Mouse (Mus musculus) heart, adult 9 months (tissue): ENCODE data around the gene Crmp1.

ENCODE experiments used
- DNase-seq, 2 experiments: peaks; one replicate each; pipeline ENCODE4 v3.0.0; 2022; ENCODE audit warnings: low spot score in 2 of 2

The Crmp1 gene

DNA sequence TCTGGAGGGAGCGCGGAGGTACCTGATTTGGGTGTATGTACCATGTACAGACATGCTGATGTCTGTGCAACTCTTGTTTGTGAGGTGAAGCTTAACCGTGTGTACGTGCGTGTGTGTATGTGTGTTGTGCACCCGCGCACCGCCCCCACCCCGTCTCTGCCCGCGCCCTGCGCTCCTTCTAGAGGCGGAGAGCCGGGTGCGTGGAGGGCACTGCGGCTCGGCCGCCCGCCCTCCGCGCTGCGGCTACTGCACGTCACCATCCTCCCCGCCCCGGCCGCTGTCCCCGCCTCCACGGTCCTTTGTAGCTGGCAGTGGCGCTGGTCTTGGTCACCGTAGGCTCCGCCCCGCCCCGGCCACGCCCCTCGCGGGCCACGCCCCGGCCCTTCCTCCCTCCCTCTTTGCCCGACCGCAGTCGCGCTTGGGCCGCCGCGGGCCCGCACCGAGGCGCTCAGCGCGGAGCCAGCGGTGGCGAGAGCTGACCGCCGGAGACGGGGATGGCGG is at the start of gene Crmp1:
Gene Crmp1, plus strand, starts transcription at position 290 of the 501 bp plus-strand sequence.
- DNase-seq, result no peak

DNA sequence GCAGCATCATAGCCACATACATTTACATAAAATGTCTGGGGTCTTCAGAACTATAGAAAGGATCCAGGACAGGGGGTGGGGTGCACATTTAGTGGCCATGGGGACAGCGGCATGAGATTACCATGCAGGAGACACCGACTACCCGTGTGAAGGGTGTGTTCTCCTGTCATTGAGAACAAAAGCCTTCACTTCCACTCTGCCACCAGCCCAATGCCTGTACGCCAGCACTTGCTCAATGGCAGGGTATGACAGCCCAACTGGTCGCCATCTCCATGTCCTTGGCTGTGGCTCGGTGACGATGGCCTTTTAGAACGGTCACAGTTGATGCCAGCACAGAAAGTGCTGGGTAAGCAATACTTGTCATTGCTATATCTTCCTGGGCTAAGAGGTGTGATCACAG is 45.5 kb upstream of the Crmp1 start:
- no peak for DNase-seq

DNA sequence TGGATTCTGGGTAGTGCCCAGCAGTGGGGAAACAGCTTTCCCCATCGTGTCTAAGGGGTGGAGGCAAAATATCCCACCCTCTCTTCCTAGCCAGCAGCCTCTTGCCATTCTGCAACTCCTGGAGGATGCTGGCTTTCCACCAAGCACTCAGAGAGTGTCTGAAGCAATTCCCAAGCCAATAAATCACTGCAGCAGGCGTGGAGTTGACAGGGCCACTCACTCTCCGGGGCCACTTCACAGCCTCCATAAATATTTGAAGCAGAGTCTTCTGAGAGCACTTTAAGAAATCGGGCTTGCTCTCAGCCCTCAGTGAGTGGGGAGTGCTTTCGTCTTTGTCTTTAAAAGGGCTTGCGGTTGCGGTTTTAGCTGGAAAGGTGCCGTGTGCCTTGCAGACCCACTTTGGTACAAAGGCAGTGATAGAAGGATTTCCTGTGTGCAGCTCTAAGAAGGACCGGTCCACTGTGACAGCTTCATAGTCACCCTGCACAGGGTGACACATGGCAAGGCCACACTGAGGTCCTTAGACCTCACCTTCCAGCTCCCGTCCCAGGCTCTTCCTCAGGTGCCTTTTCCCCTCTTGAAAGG is 45.0 kb upstream of the Crmp1 start:
- DNase-seq, result no peak

DNA sequence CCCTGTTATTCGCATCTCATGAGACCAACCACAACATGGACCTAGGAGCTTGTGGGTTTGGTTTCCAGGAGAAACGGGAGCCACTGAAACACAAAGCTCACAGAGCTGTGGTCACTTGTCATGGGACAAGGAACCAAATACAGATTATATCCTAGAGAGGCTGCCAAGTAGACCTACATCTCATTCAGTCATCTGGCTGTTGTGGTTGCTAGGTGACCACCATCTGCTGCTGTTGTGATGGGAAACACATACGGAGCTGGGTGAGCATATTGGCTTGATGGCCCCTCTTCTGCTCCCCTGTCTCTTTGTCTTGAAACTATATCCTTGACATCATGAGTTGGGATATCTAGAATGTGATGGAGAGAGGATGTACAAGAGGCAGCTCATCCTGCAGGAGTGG is 44.3 kb upstream of the Crmp1 start:
- no peak for DNase-seq

DNA sequence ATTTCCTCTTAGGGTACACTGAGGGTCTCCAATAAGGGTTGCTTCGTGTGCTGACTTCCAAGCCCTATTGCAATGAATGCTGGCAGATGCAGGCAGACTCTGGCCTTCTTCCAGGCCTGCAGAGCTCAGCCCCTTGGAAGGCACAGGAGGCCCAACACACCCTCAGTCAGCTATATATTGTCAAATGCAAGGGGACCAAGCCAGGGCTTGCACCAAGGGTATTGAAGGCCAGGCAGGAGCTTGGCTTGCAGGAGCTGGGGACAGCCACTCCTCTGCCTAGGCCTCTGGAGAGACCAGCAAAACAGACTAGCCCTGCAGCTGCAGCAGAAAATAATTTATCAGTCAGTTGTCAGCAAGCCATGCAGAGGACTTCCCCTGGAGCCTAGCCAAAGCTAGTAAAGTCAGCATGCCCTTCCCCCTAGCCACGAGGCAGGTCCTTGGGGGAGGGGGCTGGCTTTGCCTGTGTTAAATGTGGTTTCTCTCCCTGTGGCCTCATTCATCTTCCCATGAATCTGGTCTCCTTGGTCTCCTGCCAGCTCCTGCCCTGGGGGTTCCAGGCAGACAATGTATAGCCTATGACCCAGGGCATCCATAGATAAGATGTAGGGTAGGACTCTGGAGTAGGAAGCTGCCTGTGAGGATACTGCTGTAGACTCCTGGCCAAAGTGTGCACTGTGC is 43.6 kb upstream of the Crmp1 start:
- no peak for DNase-seq

DNA sequence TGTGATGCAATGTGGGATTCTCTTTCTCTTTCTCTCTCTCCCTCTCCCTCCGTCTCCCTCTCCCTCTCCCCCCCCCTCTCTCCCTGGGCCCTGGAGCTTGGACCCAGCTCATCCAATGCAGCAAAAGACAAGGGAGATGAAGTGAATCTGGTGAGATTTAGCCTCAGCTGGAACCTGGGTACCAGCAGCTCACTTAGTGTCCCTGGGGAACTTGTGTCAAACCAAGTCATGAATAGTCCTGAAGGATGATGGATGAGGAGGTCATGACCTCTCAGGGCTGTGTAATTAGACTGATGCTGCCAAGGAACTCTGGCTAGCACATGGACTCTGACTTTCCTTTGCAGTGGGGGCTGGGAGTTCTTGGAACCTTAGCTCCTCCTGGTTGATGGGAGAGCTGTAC is 39.5 kb upstream of the Crmp1 start:
- DNase-seq, result no peak

DNA sequence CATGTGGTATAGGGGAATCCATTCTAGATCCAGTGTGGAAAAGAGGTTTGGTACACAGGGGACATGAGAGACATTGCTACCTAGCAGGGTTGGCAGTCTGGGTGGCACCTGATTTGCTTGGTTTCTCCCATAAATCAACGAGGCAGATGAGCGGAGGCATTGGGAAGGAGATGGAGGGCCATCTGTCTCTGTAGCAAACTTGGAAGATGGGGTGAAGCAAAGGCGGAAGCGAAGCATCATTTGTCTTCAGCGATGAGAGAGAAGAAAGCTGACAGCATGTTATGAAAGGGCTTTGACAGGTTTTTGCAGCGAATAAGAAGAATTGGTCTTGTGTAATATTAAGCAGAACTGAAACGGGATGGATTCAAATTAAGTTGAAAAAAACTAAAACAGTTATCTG is 36.9 kb upstream of the Crmp1 start:
- DNase-seq, result no peak

DNA sequence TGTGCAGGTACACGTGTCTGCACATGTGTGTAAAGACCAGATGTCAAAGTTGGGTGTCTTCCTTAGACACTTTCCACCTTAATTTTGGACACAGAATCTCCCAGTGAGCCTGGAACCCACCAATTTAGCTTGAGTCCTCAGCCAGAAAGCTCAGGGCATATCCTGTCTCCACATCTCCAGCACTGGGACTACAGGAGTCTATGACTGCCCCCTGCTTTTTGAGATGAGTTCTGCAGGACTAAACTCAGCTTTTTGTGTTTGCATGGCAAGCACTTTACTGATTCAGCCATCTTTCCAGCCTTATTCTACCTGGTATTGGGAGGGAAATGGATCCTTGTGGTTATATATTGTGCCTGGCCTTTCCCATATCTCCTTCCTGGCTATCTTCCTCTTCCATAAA is 36.3 kb upstream of the Crmp1 start:
- DNase-seq, result no peak

DNA sequence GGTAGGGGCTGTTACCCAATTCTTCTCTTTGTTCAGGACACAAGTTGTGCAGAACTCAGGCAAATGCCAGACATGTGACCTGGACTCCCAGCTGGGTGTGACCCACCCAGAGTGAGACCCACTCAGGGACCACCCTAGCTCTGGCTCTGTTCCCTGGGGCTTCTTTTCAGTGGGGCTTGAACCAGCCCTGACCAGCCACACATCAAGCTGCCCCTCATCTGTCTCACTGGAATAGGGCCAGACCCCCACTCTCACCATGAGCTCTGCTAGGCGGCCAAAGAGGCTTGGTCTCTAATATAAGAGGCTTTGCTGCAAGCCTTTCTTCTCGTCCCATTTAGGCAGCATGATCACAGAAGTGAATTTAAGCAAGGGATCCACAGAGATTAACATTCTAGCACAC is 35.4 kb upstream of the Crmp1 start:
- DNase-seq, result no peak

DNA sequence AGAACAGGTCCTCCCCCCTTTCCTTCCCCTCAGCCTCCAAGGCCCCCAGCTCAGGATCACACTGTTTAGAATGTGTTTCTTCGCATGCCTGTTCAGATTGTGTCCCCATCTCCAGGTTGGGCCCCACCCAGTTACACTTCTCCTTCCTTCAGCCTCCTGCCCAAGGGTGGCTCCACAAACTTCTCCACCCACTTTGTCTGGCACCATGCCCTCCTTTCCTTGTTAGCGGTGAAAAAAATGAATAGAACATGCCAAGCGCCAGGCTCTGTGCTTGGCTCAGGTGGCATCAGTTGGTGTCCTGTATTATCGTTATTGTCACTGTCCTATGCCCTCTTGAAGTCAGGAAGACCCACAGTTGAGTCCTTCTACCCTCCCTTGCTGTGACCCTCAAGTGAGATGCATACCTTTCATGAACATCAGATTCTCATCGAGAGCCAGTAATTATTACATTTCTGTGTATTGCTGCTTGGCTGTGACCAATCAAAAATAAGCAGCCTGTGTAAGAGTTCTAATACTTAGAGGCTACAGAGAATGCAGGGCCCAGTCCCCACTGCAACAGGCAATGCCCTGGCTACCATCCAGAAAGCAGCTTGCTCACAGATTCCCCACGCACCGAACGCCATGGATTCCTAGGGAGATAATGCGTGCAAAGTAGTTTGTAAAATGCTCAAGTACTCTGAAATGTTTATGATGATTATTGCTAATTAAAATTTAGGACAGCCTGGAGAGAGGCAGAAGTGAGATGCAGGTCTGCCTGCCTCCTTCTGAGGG is 28.6 kb upstream of the Crmp1 start:
- no peak for DNase-seq

DNA sequence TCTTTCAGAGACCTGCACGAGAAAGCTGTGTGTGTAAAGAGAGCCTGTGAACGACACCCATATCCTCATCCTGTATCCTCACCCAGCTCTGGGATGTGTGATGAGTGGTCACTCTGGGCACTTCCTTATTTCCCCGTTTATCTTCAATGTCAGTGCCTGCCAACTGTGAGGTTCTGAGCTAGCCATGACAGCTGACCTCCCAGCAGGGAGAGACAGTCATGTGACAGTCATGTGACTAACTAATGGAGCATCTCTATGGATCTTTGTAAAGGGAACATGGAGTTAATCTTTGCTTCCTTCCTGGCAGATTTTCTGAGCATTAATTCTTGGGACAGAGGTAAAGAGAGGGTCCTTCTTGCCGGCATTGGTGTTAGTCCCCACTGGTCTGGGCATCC is 28.0 kb upstream of the Crmp1 start:
- DNase-seq, result no peak

DNA sequence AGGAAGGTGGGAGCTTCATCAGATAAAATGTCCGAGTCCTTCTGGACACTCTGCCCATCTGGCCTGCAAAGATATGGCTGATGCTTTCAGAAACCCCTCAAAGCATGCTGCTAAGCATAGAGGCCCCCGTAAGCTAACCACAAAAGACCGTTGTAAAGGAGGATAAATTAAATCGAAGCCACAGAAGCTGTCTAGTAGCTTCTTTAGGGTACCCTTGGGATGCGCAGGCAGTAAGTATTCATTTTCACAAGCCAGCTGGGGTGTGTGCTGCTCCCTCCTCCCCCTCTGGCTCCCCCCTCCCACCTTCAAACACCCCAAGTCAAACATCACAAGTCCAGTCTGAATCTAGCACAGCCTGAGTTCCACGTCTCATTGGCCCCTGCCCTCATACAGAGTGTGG is 27.1 kb upstream of the Crmp1 start:
- no peak for DNase-seq

DNA sequence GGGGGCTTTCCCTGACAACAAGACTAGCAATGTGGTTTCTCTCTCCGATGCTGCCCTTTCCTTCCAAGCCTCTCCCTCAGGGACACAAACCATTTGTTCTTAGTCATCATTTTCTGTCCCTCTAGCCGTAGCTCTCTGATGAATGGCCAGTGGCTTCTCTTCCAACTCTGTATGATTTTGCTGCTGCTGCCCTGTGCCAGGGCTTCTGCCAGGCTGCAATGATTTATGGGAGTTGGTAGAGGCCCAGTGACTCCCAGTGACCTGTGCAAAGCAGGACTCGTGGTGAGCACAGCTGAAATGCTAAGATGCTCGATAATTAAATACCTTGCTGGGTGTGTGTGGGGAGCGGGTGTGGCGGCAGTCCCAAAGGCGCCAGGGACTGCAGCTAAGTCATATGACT is 26.5 kb upstream of the Crmp1 start:
- no peak for DNase-seq

DNA sequence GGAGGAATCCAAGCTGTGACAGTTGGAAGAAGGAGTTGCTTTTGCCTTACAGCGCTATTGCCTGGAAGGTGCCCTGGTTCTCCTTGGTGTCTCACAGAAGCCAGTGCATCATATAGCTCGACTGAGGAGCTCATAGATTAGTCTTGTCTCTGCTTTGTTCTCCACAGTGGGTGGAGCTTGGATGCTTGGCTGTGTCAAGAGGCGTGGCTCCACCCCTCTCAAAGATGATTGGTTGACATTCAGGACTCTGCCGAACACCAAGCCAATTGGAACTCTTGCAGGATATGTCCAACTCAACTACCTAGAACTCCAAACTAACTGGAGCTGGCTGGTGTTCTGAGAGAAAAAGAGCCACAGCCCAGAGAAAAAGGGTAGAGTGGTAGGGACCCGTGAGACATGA is 22.1 kb upstream of the Crmp1 start:
- DNase-seq, result no peak

DNA sequence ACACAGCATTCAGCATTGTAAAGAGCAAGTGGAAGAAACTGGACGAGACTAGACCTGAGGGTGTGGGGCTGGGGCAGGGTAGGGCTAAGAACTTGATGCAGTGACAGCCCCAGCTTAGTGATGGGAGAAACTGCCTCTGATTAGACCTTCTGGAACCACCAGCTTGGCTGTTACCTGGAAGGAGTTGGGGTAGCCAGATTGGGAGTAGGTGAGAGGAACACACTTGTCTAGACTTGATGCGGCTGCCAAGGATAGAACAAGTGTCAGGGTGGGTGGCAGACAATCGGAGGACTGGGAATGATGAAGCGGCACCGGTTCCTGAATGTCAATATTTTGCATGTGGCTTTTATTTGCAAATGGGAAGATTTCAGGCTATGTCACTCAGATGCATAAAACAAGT is 21.2 kb upstream of the Crmp1 start:
- no peak for DNase-seq

DNA sequence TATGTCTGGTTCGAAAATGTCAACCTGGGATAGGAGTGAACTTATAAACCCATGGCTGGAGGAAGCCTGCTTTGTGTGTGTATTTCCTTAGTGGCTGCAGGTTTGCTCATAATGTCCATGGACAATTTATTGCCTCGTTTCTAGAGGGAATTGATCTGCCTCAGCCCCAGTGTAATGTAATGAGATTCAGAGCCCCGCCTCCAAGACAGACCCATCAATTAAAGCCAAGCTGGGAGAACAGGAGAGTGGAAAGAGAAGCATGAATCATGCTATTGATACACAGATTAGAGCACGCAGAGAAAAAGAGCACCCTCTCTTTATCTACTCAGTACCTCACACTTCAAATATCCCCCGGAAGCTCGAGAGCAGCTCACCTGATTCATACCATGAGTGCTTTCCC is 20.2 kb upstream of the Crmp1 start:
- no peak for DNase-seq

DNA sequence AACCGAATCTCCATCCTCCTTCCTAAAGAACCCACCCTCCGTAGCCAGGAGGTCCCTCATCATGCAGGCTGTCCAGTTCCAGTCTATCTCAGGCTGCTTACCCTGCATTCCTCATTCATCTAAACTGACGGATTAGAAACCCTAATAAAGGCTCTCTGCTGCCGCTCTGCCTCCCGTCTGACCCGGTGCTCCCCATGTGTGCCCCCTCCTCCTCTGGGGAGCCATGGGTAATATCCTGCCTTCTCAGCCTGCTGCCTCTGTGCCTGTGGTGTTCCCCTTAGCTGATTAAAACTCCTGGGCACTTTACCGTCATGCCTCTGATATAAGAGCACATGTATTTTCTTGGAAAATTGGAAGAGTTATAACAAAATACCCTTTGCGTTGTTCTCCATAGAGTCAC is 19.4 kb upstream of the Crmp1 start:
- no peak for DNase-seq

DNA sequence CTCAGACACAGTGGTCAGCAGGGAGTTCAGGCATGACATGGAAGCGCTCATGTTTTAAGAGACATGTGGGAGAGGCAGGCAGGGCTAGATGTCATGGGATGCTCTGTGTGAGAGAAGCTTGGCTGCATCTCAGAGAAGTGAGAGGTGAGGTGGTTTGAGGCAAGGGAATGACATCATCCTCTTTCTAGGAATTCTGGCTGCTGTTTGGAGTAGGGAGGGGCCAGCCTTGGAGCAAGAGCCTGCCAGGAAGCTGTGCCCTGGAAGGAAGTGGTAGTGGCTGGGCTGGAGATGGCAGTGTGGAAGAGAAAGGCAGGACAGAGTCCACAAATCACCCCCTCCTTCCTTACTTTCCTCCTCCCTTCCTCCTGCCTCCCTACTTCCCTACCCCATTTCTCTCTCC is 16.0 kb upstream of the Crmp1 start:
- DNase-seq, result peak in 1 of 2 experiments; percentile 15

DNA sequence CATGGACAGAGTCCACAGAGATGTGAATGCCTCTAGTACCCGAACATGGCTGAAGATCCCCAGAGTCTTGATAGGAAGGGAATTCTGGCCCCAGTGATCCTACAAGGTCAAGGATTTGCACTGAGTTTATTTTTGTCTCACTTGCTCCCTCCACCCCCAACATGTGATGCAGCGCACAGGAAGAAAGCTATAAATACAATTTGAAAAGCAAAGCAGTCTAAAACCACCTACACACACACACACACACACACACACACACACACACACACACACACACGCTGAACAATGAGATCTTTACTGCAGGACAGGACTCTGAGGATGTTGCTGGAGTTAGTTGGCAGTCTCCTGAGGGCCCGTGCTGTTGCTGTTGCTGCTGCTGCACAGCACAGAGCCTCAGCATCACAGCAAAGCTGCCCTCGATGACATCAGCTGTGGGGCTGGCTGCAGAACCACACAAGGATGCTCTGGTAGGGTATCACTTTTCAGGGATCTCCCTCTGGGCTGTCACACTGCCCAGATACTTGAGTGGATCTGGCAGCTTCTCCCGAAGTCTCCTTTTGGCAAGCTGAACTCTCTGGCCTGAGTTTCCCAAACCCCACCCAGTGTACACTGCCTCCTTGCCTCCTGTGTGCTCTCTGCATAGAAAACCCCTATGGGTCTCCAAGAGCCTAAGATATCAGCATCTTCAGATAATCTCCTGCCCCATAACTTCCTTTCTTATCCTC is 13.6 kb upstream of the Crmp1 start:
- peak in 1 of 2 experiments; percentile 22 for DNase-seq

DNA sequence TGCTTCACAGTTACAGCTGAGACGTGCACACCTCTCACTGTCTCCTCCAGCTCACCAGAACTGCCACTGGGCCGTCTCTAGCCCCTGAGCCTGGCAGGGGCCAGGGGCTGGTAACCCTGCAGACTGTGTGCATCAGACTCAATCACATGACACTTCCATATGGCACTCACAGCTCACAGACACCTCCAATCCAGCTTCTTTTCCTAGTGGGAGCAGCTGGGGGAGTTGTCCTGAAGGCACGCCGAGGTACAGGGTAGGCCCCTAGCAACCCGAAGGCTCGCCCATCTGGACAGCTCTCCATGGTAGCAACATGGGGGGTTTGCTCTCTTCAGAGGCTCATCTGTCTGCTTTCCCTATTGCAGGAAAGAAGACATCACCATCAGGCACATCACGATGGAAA is 12.8 kb upstream of the Crmp1 start:
- no peak for DNase-seq

DNA sequence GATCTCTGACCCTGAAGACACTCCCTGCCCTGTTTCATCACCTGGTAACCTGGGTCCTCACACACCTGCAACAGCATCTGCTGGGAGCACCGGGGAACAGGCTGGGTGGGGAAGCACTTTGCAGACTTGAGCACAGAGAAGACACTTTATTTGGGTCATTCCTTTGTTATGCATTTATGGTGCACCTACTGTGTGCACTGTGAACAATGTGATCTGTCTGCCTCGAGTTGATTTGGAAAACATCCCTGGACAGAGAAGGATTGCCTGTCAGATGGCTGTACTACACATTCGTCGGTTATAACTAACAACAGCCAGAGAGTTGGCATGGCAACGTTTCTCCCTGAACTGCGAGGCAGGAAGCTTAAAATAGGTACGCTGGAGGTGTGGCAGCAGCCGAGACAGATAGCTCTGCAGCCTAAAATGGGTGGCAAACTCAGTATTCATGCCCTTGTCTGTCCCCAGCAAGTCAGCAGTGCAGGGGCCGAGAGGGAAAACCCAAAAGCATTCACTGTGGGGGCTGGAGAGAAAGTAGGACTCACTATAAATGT is 8.7 kb upstream of the Crmp1 start:
- peak; percentile 14 to 38 for DNase-seq

DNA sequence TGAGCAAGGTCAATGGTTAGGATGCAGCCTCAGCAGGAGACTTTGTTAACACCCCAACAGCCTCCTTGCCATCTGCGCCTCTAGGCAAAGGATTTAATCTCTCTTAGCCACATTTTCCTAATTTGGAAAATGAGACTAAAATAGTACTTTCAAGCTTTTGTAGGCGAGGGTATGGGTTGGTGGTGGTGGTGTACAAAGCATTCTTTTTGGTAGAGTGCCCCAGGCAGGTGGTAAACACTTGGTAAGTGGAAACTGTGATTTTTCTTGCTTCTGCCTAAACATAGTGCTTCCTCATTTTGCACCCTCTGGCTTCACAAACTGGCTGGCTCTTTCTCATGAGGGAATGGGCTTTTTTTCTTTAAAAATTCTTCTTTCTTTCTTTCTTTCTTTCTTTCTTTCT is 3.1 kb upstream of the Crmp1 start:
- DNase-seq, result no peak
